Mouse (Mus musculus) lung, embryonic 14.5 days (tissue): Measurements from ENCODE around the gene Ptgs1. TPM values are rescaled to one million over a fixed set of nuclear protein-coding genes. Genes with fewer than 3 reads are reported as not detected.
A peak's percentile ranks its signal among the peaks of the same experiment; 100 is the strongest.

Experiments
- ATAC-seq: fragments of 200-750 bp; cut with Nextera tagmentation; 2 replicates; pipeline ENCODE4 v1.8.0; 2017; ENCODE audit warnings: mild to moderate bottlenecking, moderate TSS enrichment, moderate library complexity; ENCODE audit not compliant: insufficient read depth
- DNase-seq: peaks from one replicate; pipeline ENCODE4 v3.0.0-alpha.2; 2015
- H3K27ac ChIP-seq: fragments of 300-500 bp; sonication (generic); 2 replicates; pipeline ENCODE4 v1.5.1; 2014; ENCODE audit warnings: low read depth, mild to moderate bottlenecking, moderate library complexity
- H3K27me3 ChIP-seq: fragments of 300-500 bp; sonication (generic); 2 replicates; pipeline ENCODE4 v1.6.1; 2014; ENCODE audit warnings: low read length, control low read depth; ENCODE audit not compliant: insufficient read depth
- H3K36me3 ChIP-seq: fragments of 300-500 bp; sonication (generic); 2 replicates; pipeline ENCODE4 v1.6.1; 2014; ENCODE audit warnings: control low read depth; ENCODE audit not compliant: insufficient read depth
- H3K4me1 ChIP-seq: fragments of 300-500 bp; sonication (generic); 2 replicates; pipeline ENCODE4 v1.6.1; 2014; ENCODE audit warnings: antibody characterized with exemption, control low read depth; ENCODE audit not compliant: insufficient read depth
- H3K4me2 ChIP-seq: fragments of 300-500 bp; sonication (generic); 2 replicates; pipeline ENCODE4 v1.6.1; 2014; ENCODE audit warnings: mild to moderate bottlenecking
- H3K4me3 ChIP-seq: fragments of 300-500 bp; sonication (generic); 2 replicates; pipeline ENCODE4 v1.5.1; 2014; ENCODE audit warnings: low read depth, low read length
- H3K9ac ChIP-seq: fragments of 300-500 bp; sonication (generic); 2 replicates; pipeline ENCODE4 v1.6.1; 2014
- H3K9me3 ChIP-seq: fragments of 300-500 bp; sonication (generic); 2 replicates; pipeline ENCODE4 v1.6.1; 2016; ENCODE audit warnings: low read depth, low read length, control low read depth
- CTCF ChIP-seq: IDR thresholded peaks from 2 replicates; pipeline ENCODE4 v1.5.1; 2016; ENCODE audit warnings: antibody characterized with exemption, low read depth
- WGBS: fragments of 180-500 bp; shearing (Covaris S2); extraction: QIAGEN DNeasy Blood & Tissue Kit; methylation state at CpG from one replicate; pipeline ENCODE4 v1.1.7; 2014; 5-methylcytosine and 5-hydroxymethylcytosine counted together
- polyA plus RNA-seq: library from polyadenylated mRNA; unstranded; fragments of >200 nt; fragmentation: Nextera tagmentation; extraction: Ambion mirVana; gene quantifications from 2 replicates; pipeline ENCODE4 v1.2.1, GENCODE M21; 2014

The Ptgs1 gene
- polyA plus RNA-seq, 1 experiment from 2014 or later = 30.2 TPM

DNA sequence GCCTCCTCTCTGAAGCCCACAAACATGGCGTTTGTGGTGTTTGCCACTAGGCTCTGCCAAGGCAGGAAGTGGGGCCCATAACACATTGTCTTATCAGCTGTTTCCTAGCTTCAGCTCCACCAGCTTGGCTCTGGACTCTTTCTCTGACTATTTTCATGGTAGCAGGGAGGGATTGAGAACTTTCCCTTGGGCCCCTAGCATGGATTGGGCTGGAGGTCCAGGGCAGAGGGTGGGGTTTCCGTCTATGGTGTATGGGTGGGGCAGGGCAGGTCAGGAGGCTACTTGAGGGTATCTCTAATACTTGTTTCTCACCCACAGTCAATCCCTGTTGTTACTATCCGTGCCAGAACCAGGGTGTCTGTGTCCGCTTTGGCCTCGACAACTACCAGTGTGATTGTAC, 6.7 kb downstream of the Ptgs1 start:
- Histone ChIP-seq H3K27me3 (no peaks in the 10 kb centered on the region), H3K36me3 (no peaks in the 10 kb centered on the region), H3K4me3 (no peak overlapping the region), H3K9ac (no peak overlapping the region), H3K9me3 (no peaks in the 10 kb centered on the region), H3K27ac (peak overlapping the region; percentile 47; the same call in 1 of the 2 replicates), H3K4me2 (no peak overlapping the region), H3K4me1 (peaks cover 22% of the 10 kb centered on the region)
- TF ChIP-seq CTCF = no peak
- ATAC-seq (no peak), DNase-seq (no peak)
- 86% methylated on average over 5 of the region's 5 CpGs for WGBS

DNA sequence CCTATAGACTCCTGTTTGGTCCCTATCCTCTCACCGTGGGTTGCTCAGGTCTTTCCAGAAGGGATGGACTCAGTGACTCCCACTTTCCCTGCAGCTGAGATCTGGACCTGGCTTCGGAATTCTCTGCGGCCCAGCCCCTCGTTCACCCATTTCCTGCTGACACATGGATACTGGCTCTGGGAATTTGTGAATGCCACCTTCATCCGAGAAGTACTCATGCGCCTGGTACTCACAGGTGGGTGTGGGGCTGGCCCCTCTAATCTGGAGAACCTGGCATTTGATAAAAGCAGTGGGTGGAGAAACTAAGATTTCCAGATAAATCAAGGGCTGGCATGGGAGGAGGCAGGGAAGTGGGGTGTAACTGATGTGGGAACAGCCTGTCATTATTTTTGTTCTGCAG, 7.3 kb downstream of the Ptgs1 start:
- DNase-seq = no peak
- TF ChIP-seq CTCF = no peak
- 79% methylated on average over 6 of the region's 6 CpGs for WGBS
- H3K9ac ChIP-seq = no peak overlapping the region
- H3K27ac ChIP-seq = no peak overlapping the region
- no peak for ATAC-seq
- no peaks in the 10 kb centered on the region for H3K36me3 ChIP-seq
- H3K4me3 ChIP-seq = no peak overlapping the region
- no peaks in the 10 kb centered on the region for H3K9me3 ChIP-seq
- H3K27me3 ChIP-seq = no peaks in the 10 kb centered on the region
- no peak overlapping the region for H3K4me2 ChIP-seq
- peaks cover 22% of the 10 kb centered on the region for H3K4me1 ChIP-seq

DNA sequence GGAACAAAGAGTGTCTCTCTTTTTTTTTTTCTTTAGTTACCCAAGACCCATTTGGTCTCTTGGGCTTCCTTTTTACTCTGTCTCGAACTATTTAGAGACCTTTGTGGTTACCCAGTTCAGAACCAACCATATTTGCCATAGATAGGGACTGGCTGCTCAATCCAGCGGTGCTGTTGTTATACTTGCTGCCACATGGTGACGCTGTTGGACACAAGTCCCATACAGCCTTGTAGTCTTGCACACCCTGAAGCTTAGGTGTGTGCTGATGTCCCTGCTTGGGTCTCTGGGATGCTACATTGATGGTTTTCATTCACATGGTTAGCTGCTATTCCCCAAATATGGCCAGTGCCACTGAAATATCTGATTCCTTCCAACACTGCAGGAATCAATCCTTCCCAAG, 8.2 kb downstream of the Ptgs1 start:
- Histone ChIP-seq H3K27ac (no peak overlapping the region), H3K36me3 (no peaks in the 10 kb centered on the region), H3K4me2 (no peak overlapping the region), H3K9me3 (no peaks in the 10 kb centered on the region), H3K4me3 (no peak overlapping the region), H3K9ac (no peak overlapping the region), H3K27me3 (no peaks in the 10 kb centered on the region), H3K4me1 (peaks cover 22% of the 10 kb centered on the region)
- ATAC-seq (no peak), DNase-seq (no peak)
- TF ChIP-seq CTCF = peak; percentile 27; the same call in 1 of the 2 replicates
- 72% methylated on average over 3 of the region's 3 CpGs for WGBS

DNA sequence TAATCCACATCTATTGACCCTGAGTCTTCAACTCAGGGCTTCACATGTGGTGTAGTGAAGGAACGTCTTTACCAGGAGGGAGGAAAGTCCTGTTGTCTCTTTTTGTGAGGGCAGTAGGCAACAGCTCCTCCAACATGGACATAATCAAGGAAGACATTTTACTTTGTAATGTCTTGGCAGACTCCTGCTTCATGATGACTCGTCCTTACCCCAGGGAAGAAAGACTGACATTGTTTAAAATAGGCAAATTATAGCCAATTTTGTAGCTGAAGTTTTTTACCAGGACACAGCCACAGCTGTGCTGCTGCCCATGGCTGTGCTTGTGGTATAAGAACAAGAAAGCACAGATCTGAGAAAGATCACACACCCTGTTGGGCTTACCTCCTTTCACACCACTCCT, 8.7 kb downstream of the Ptgs1 start:
- no peak for TF ChIP-seq CTCF

DNA sequence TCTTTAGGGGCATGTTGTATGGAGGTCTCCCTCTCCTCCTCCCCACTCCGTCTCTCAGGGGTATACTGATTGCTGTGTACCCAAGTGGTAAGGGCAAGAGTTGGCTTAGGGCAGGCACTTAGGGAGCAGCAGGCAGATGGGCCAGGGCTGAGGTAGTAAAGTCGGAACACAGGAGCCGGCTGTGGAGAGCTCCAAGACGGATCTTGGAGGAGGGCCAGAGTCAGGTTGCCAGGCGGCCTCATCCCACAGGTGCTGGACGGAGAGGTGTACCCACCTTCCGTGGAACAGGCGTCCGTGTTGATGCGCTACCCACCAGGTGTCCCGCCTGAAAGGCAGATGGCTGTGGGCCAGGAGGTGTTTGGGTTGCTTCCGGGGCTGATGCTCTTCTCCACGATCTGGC, 12.3 kb downstream of the Ptgs1 start:
- no peak overlapping the region for H3K4me2 ChIP-seq
- no peak for TF ChIP-seq CTCF
- 84% methylated on average over 13 of the region's 13 CpGs for WGBS
- H3K27me3 ChIP-seq = no peaks in the 10 kb centered on the region
- H3K4me3 ChIP-seq = no peak overlapping the region
- no peaks in the 10 kb centered on the region for H3K9me3 ChIP-seq
- 0 out of 2 replicates have a peak, but pooled peaks cover 5% of the 10 kb centered on the region for H3K4me1 ChIP-seq
- H3K36me3 ChIP-seq = no peaks in the 10 kb centered on the region
- no peak overlapping the region for H3K9ac ChIP-seq
- ATAC-seq (no peak), DNase-seq (no peak)
- H3K27ac ChIP-seq = no peak overlapping the region

More for the DNA sequence above, 8.7 kb downstream of the Ptgs1 start:
- ATAC-seq (no peak), DNase-seq (no peak)
- Histone ChIP-seq H3K9ac (no peak overlapping the region), H3K9me3 (no peaks in the 10 kb centered on the region), H3K27me3 (no peaks in the 10 kb centered on the region), H3K4me1 (peaks cover 22% of the 10 kb centered on the region), H3K27ac (no peak overlapping the region), H3K4me3 (no peak overlapping the region), H3K4me2 (no peak overlapping the region), H3K36me3 (no peaks in the 10 kb centered on the region)
- WGBS = 71% methylated on average over 2 of the region's 2 CpGs

DNA sequence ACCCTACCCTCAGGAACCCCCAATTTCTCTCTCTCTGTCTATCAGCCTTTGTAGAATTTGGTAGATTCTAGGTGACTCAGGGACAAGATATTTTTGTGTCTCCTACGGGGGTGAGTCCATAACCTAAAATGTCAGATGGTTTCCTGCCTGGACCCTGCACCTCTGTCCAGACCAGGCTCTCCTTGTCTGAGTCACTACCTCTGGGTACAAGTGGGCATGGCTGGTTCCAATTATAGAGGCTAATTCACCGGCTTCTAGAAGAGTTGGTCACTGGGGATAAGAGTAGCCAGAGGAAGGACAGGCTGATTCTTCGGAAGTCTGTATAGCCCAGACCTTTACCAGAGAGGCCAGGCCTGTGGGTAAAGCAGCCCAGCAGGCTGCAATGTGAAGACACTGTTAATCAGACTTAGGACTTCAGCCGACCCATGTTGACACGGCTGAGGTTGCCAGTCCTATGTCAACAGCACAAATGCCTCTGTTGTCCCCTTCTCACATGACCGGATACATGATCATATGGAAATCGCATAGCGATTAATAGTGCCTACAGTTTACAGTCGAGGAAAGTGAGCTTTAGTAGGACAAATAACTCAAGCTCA, 13.2 kb downstream of the Ptgs1 start:
- Histone ChIP-seq H3K27ac (0 out of 2 replicates have a peak overlapping the region, but pooled peaks have one; percentile 0), H3K4me3 (no peak overlapping the region), H3K4me2 (no peak overlapping the region), H3K36me3 (no peaks in the 10 kb centered on the region), H3K27me3 (no peaks in the 10 kb centered on the region), H3K9ac (no peak overlapping the region), H3K9me3 (no peaks in the 10 kb centered on the region), H3K4me1 (0 out of 2 replicates have a peak, but pooled peaks cover 5% of the 10 kb centered on the region)
- ATAC-seq (peak; percentile 22; the same call in 1 of the 2 replicates), DNase-seq (no peak)
- TF ChIP-seq CTCF = no peak
- WGBS = 62% methylated on average over 9 of the region's 9 CpGs

DNA sequence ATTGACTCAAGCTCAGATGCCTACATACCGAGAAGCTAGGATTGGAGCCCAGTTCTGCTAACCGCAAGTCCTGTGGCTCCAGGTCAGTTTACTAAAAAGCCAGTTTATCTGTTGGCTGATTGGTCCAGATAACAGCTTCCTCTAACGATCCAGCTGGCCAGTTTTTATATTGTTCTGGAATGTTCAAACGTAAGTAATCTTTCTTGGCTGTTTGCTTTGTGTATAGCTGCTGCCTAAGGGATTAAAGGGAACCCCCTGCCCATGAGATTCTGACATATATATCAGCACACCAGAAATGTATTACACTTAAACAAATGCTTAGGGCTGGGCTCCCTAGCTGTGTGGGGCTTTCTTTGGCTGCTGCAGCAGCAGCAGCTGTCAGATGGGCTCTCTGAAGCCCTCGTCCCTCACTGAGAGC, 13.7 kb downstream of the Ptgs1 start:
- ATAC-seq = peak; percentile 86

More for the DNA sequence above, 13.7 kb downstream of the Ptgs1 start:
- Histone ChIP-seq H3K4me1 (0 out of 2 replicates have a peak, but pooled peaks cover 5% of the 10 kb centered on the region), H3K9me3 (no peaks in the 10 kb centered on the region), H3K27me3 (no peaks in the 10 kb centered on the region), H3K36me3 (no peaks in the 10 kb centered on the region), H3K4me2 (no peak overlapping the region), H3K4me3 (no peak overlapping the region), H3K27ac (peak overlapping the region; percentile 49; the same call in 1 of the 2 replicates), H3K9ac (no peak overlapping the region)
- DNase-seq = peak; percentile 73
- 12% methylated on average over 5 of the region's 5 CpGs for WGBS
- no peak for TF ChIP-seq CTCF
